Mouse (Mus musculus): ENCODE results near the gene Yipf2.

GRCm38 (mm10) chr9:21633106-21633505 is 40.5 kb upstream of the Yipf2 start:
- TF ChIP-seq CTCF (IDR thresholded peaks at IDR 0.05; ENCODE audit: low read depth, low read length): no peak
- TF ChIP-seq POLR2AphosphoS5 (IDR thresholded peaks at IDR 0.05; ENCODE audit: insufficient replicate concordance, low read depth, low read length): no peak
- no peak for TF ChIP-seq TAL1 (conservative IDR thresholded peaks at IDR 0.05; ENCODE audit: low read depth, low read length)
- no peak for TF ChIP-seq GATA1 (IDR thresholded peaks at IDR 0.05; ENCODE audit: borderline replicate concordance, low read length)

All from G1E (cell line).